Mouse (Mus musculus) CH12.LX (cell line): ENCODE results near the gene Pop4. TPM values are rescaled to one million over a fixed set of nuclear protein-coding genes. Genes with fewer than 3 reads are reported as not detected.

Experiments
- DNase-seq: peaks from one replicate; pipeline ENCODE4 v3.0.0-alpha.2; 2013; ENCODE audit errors: extremely low read depth
- H3K27ac ChIP-seq: 2 replicates; pipeline ENCODE4 v1.5.1; 2012; ENCODE audit warnings: low read depth, mild to moderate bottlenecking, control low read depth, moderate library complexity; ENCODE audit not compliant: insufficient read depth
- H3K27me3 ChIP-seq: replicated peaks from 2 replicates; pipeline ENCODE3; 2012; ENCODE audit warnings: inconsistent platforms
- H3K36me3 ChIP-seq, 2 experiments: replicated peaks in 1 of 2; 2 replicates each; pipeline versions ENCODE3 to v1.6.1; 2012; ENCODE audit warnings: inconsistent platforms in 1 of 2, low read length in 1 of 2, mild to moderate bottlenecking in 1 of 2, mixed read lengths in 1 of 2, moderate library complexity in 1 of 2; ENCODE audit not compliant: control insufficient read depth in 1 of 2, insufficient read depth in 1 of 2
- H3K4me1 ChIP-seq, 2 experiments: 2 replicates each; pipeline ENCODE4 v1.6.1; 2012; ENCODE audit warnings: inconsistent platforms in 1 of 2, moderate library complexity in 1 of 2; ENCODE audit not compliant: insufficient read depth in 2 of 2, control insufficient read depth in 1 of 2
- H3K4me2 ChIP-seq: 2 replicates; pipeline ENCODE4 v1.6.1; 2012; ENCODE audit warnings: low read depth, mild to moderate bottlenecking, control low read depth; ENCODE audit not compliant: poor library complexity, insufficient read depth, severe bottlenecking
- H3K4me3 ChIP-seq, 3 experiments: fragments of 150-350 bp in 1 of 3; sonication (generic) in 1 of 3; replicated peaks in 1 of 3; 2 replicates each; pipeline versions ENCODE3 to v1.5.1; 2011 to 2012; ENCODE audit warnings: low read depth in 2 of 3, low read length in 2 of 3, mild to moderate bottlenecking in 2 of 3, moderate library complexity in 2 of 3, control low read depth in 1 of 3, improper control_type of control experiment in 1 of 3, inconsistent platforms in 1 of 3, mixed read lengths in 1 of 3; ENCODE audit not compliant: poor library complexity in 1 of 3
- H3K79me2 ChIP-seq: replicated peaks from 2 replicates; pipeline ENCODE4 v1.6.1; 2012; ENCODE audit warnings: mild to moderate bottlenecking, moderate library complexity; ENCODE audit not compliant: control insufficient read depth, poor library complexity, insufficient read depth, severe bottlenecking; ENCODE audit errors: extremely low read depth
- H3K9ac ChIP-seq: 2 replicates; pipeline ENCODE4 v1.6.1; 2012; ENCODE audit warnings: low read depth, mild to moderate bottlenecking, control low read depth, moderate library complexity; ENCODE audit not compliant: insufficient read depth
- H3K9me3 ChIP-seq: replicated peaks from 2 replicates; pipeline ENCODE3; 2012; ENCODE audit warnings: low read length, inconsistent platforms, mixed read lengths
- CHD1 ChIP-seq: IDR thresholded peaks from 2 replicates; pipeline ENCODE4 v1.6.1; 2012; ENCODE audit warnings: low read depth, low read length, improper control_type of control experiment, inconsistent platforms
- CTCF ChIP-seq, 2 experiments: IDR thresholded peaks in 1 of 2; conservative IDR thresholded peaks in 1 of 2; 2 replicates each; pipeline ENCODE4 v1.5.1; 2011 to 2012; ENCODE audit warnings: low read depth in 2 of 2, low read length in 2 of 2, improper control_type of control experiment in 1 of 2, inconsistent platforms in 1 of 2, mild to moderate bottlenecking in 1 of 2, moderate library complexity in 1 of 2
- E2F4 ChIP-seq: IDR thresholded peaks from 2 replicates; pipeline ENCODE4 v1.6.1; 2011; ENCODE audit warnings: low read depth, low read length, improper control_type of control experiment; ENCODE audit not compliant: insufficient replicate concordance
- ELF1 ChIP-seq: IDR thresholded peaks from 2 replicates; pipeline ENCODE4 v1.6.1; 2014; ENCODE audit warnings: low read depth, mild to moderate bottlenecking, inconsistent platforms, low read length, improper control_type of control experiment
- EP300 ChIP-seq: IDR thresholded peaks from 2 replicates; pipeline ENCODE4 v1.6.1; 2011; ENCODE audit warnings: low read length, improper control_type of control experiment
- ETS1 ChIP-seq: conservative IDR thresholded peaks from 2 replicates; pipeline ENCODE4 v1.6.1; 2012; ENCODE audit warnings: low read depth, mild to moderate bottlenecking, inconsistent platforms, low read length, improper control_type of control experiment, moderate library complexity
- GABPA ChIP-seq: IDR thresholded peaks from 2 replicates; pipeline ENCODE4 v1.6.1; 2012; ENCODE audit warnings: low read depth, low read length, improper control_type of control experiment, inconsistent platforms; ENCODE audit not compliant: insufficient replicate concordance
- IRF4 ChIP-seq: IDR thresholded peaks from 2 replicates; pipeline ENCODE4 v1.6.1; 2014; ENCODE audit warnings: low read depth, mild to moderate bottlenecking, inconsistent platforms, low read length, improper control_type of control experiment
- JUN ChIP-seq: IDR thresholded peaks from 2 replicates; pipeline ENCODE4 v1.6.1; 2011; ENCODE audit warnings: low read depth, mild to moderate bottlenecking, low read length, improper control_type of control experiment, moderate library complexity; ENCODE audit not compliant: insufficient read depth
- JUND ChIP-seq: conservative IDR thresholded peaks from 2 replicates; pipeline ENCODE4 v1.6.1; 2011; ENCODE audit warnings: low read depth, low read length, improper control_type of control experiment
- KAT2A ChIP-seq: IDR thresholded peaks from 2 replicates; pipeline ENCODE4 v1.6.1; 2012; ENCODE audit warnings: low read length, improper control_type of control experiment, inconsistent platforms; ENCODE audit not compliant: insufficient replicate concordance
- MAFK ChIP-seq: IDR thresholded peaks from 2 replicates; pipeline ENCODE4 v1.6.1; 2011; ENCODE audit warnings: low read length, improper control_type of control experiment; ENCODE audit not compliant: insufficient replicate concordance
- MEF2A ChIP-seq: IDR thresholded peaks from 2 replicates; pipeline ENCODE4 v1.6.1; 2014; ENCODE audit warnings: low read depth, mild to moderate bottlenecking, inconsistent platforms, low read length, improper control_type of control experiment, borderline replicate concordance
- MXI1 ChIP-seq: IDR thresholded peaks from 2 replicates; pipeline ENCODE4 v1.6.1; 2011; ENCODE audit warnings: mild to moderate bottlenecking, low read depth, low read length, improper control_type of control experiment
- MYC ChIP-seq: IDR thresholded peaks from 2 replicates; pipeline ENCODE4 v1.6.1; 2011; ENCODE audit warnings: low read depth, mild to moderate bottlenecking, improper control_type of control experiment, low read length
- NELFE ChIP-seq: IDR thresholded peaks from 2 replicates; pipeline ENCODE4 v1.6.1; 2011; ENCODE audit warnings: low read depth, low read length, improper control_type of control experiment
- NRF1 ChIP-seq: IDR thresholded peaks from 2 replicates; pipeline ENCODE4 v1.6.1; 2014; ENCODE audit warnings: low read depth, mild to moderate bottlenecking, inconsistent platforms, low read length, improper control_type of control experiment, moderate library complexity
- PAX5 ChIP-seq: IDR thresholded peaks from 2 replicates; pipeline ENCODE4 v1.6.1; 2012; ENCODE audit warnings: low read length, inconsistent platforms, mixed read lengths
- POLR2A ChIP-seq: IDR thresholded peaks from 2 replicates; pipeline ENCODE4 v1.6.1; 2011; ENCODE audit warnings: low read depth, mild to moderate bottlenecking, improper control_type of control experiment, low read length
- POLR2AphosphoS2 ChIP-seq: IDR thresholded peaks from 2 replicates; pipeline ENCODE4 v1.6.1; 2011; ENCODE audit warnings: low read depth, low read length, improper control_type of control experiment
- RAD21 ChIP-seq: IDR thresholded peaks from 2 replicates; pipeline ENCODE4 v1.6.1; 2011; ENCODE audit warnings: low read depth, mild to moderate bottlenecking, low read length, improper control_type of control experiment, moderate library complexity
- RCOR1 ChIP-seq: conservative IDR thresholded peaks from 2 replicates; pipeline ENCODE4 v1.6.1; 2012; ENCODE audit warnings: low read depth, mild to moderate bottlenecking, inconsistent platforms, low read length, improper control_type of control experiment
- SIN3A ChIP-seq: IDR thresholded peaks from 2 replicates; pipeline ENCODE4 v1.6.1; 2012; ENCODE audit warnings: low read length, improper control_type of control experiment, inconsistent platforms
- SMC3 ChIP-seq: IDR thresholded peaks from 2 replicates; pipeline ENCODE4 v1.6.1; 2011; ENCODE audit warnings: low read depth, low read length, improper control_type of control experiment
- TBP ChIP-seq: conservative IDR thresholded peaks from 2 replicates; pipeline ENCODE4 v1.6.1; 2011; ENCODE audit warnings: low read depth, low read length, improper control_type of control experiment
- TCF12 ChIP-seq: IDR thresholded peaks from 2 replicates; pipeline ENCODE4 v1.6.1; 2014; ENCODE audit warnings: low read depth, mild to moderate bottlenecking, inconsistent platforms, low read length, improper control_type of control experiment
- UBTF ChIP-seq: IDR thresholded peaks from 2 replicates; pipeline ENCODE4 v1.6.1; 2012; ENCODE audit warnings: low read depth, mild to moderate bottlenecking, inconsistent platforms, low read length, improper control_type of control experiment, moderate library complexity
- USF2 ChIP-seq: conservative IDR thresholded peaks from 2 replicates; pipeline ENCODE4 v1.6.1; 2011; ENCODE audit warnings: low read depth, low read length, improper control_type of control experiment
- ZC3H11A ChIP-seq: IDR thresholded peaks from 2 replicates; pipeline ENCODE4 v1.6.1; 2012; ENCODE audit warnings: low read depth, mild to moderate bottlenecking, inconsistent platforms, low read length, improper control_type of control experiment
- ZKSCAN1 ChIP-seq: IDR thresholded peaks from 2 replicates; pipeline ENCODE4 v1.6.1; 2012; ENCODE audit warnings: low read depth, inconsistent platforms, low read length, improper control_type of control experiment, borderline replicate concordance
- ZMIZ1 ChIP-seq: IDR thresholded peaks from 2 replicates; pipeline ENCODE4 v1.6.1; 2012; ENCODE audit warnings: low read depth, mild to moderate bottlenecking, inconsistent platforms, low read length, improper control_type of control experiment
- ZNF384 ChIP-seq: IDR thresholded peaks from 2 replicates; pipeline ENCODE4 v1.6.1; 2012; ENCODE audit warnings: low read depth, low read length, improper control_type of control experiment, inconsistent platforms
- dilution Hi-C: fragments of 300-500 bp; cut with MboI; formaldehyde crosslinking; loops from 2 replicates; pipeline ENCODE4 v1.14.3; 2020; ENCODE audit warnings: low sequenced_read_pairs; ENCODE audit not compliant: extremely low pct_unique_long_range_greater_than_20kb, extremely low pct_ligation_motif_present
- in situ Hi-C: fragments of 300-500 bp; cut with MboI; formaldehyde crosslinking; loops from 3 replicates; pipeline ENCODE4 v1.14.3; 2019; ENCODE audit warnings: low sequenced_read_pairs, low pct_ligation_motif_present, low pct_unique_long_range_greater_than_20kb, mixed read lengths
- polyA plus RNA-seq: library from polyadenylated mRNA; unstranded; fragments of >175 nt; gene quantifications from 2 replicates; pipeline ENCODE4 v1.2.1, GENCODE M21; 2012; ENCODE audit warnings: low read depth; ENCODE audit not compliant: insufficient read length
- total RNA-seq, 2 experiments: library from RNA; depleted of rRNA; stranded (reverse); fragments of 300-350 nt in 1 of 2; fragments of >200 nt in 1 of 2; gene quantifications; 2 replicates each; pipeline ENCODE4 v1.2.3; 2012 to 2014

Pop4 gene
- total and polyA plus RNA-seq, 3 experiments: 33.5 to 64.0 (median 50.5) TPM

DNA sequence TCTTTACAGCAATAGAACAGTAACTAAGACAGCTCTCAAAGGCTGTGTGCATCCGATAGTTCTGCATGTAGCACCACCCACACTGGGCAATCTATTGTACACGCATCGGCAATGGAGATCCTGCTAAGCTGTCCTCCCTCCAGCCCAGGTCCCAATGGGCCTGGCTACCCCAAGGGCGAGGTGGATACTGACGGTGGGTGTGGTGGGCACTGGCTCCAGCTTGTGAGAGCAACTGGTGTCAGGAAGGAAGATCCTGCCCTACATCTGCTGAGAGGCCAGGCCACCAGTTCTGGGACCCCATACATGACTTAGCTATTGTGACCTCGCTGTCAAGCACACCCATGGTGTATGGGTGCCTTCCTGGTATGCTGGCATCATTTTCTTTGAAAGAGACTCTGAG is 55.5 kb downstream of the Pop4 start:
- TF ChIP-seq E2F4 (no peak), JUN (no peak), POLR2AphosphoS2 (no peak), PAX5 (no peak), SMC3 (no peak), JUND (no peak), RCOR1 (no peak), ZMIZ1 (no peak), SIN3A (no peak), MXI1 (no peak), ELF1 (no peak)
- no peaks in the 10 kb centered on the region for H3K79me2 ChIP-seq
- peaks cover 7% of the 10 kb centered on the region for H3K27me3 ChIP-seq
- H3K9me3 ChIP-seq: no peaks in the 10 kb centered on the region
- peaks cover 14 to 35% of the 10 kb centered on the region in 2 experiments for H3K4me1 ChIP-seq
- H3K36me3 ChIP-seq: no peaks in the 10 kb centered on the region
- no peak overlapping the region for H3K4me2 ChIP-seq
- no peak for DNase-seq
- in situ Hi-C loops (no loop called here), dilution Hi-C loops (no loop called here)
- no peak overlapping the region for H3K27ac ChIP-seq
- H3K9ac ChIP-seq: no peak overlapping the region
- H3K4me3 ChIP-seq: no peak overlapping the region

DNA sequence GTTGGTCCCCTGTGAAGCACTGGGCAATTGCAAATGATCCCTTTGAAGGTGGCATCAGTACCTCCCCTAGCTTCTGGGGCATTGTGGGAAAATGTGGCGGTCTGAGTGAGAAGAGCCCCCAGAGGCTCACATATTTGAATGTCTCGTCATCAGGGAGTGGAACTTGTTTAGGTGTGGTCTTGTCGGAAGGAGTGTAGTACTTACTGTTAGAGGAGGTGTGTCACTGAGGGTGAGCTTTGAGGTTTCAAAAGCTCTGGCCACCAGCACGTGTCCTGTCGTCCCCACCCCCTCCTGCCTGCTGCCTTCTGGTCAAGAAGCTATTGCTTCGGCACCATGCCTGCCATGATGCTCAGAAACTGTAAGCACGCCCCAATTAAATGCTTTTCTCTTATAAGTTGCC is 55.9 kb downstream of the Pop4 start:
- no peak overlapping the region for H3K4me2 ChIP-seq
- peaks cover 14 to 35% of the 10 kb centered on the region in 2 experiments for H3K4me1 ChIP-seq
- no peaks in the 10 kb centered on the region for H3K9me3 ChIP-seq
- peak; percentile 68 for DNase-seq
- H3K36me3 ChIP-seq: no peaks in the 10 kb centered on the region
- H3K9ac ChIP-seq: no peak overlapping the region
- in situ Hi-C loops: no loop called here
- dilution Hi-C loops: no loop called here
- no peak overlapping the region for H3K4me3 ChIP-seq
- peaks cover 7% of the 10 kb centered on the region for H3K27me3 ChIP-seq
- H3K79me2 ChIP-seq: no peaks in the 10 kb centered on the region
- H3K27ac ChIP-seq: peak overlapping the region; percentile 23; the same call in 1 of the 2 replicates
- TF ChIP-seq KAT2A (no peak), ETS1 (peak; percentile 35; the same call in 1 of the 2 replicates), TBP (no peak), MYC (0 out of 2 replicates have a peak, but pooled peaks have one; percentile 49), ZNF384 (no peak), SMC3 (no peak), ZKSCAN1 (no peak), JUN (no peak), EP300 (no peak), MEF2A (no peak), GABPA (no peak), USF2 (no peak), POLR2AphosphoS2 (no peak), TCF12 (no peak), MXI1 (no peak), RAD21 (no peak), CHD1 (no peak), NELFE (no peak), POLR2A (no peak), ZMIZ1 (no peak), PAX5 (no peak), IRF4 (0 out of 2 replicates have a peak, but pooled peaks have one; percentile 14), E2F4 (no peak), UBTF (no peak), NRF1 (no peak), CTCF (conservative IDR thresholded peaks at IDR 0.05 in 1 of 2, IDR thresholded peaks at IDR 0.05 in 1 of 2; ENCODE audit: low read depth in 2 of 2, low read length in 2 of 2) (no peak), SIN3A (no peak), RCOR1 (no peak), MAFK (no peak), JUND (no peak), ZC3H11A (no peak), ELF1 (no peak)
